Mouse (Mus musculus) forebrain, embryonic 15.5 days (tissue): ENCODE data around the gene Plcb1. TPM values are rescaled to one million over a fixed set of nuclear protein-coding genes. Genes with fewer than 3 reads are reported as not detected.

Experiments used
- ATAC-seq: fragments of 200-750 bp; cut with Nextera tagmentation; replicated peaks from 2 replicates; pipeline ENCODE4 v1.8.0; 2017; ENCODE audit warnings: mild to moderate bottlenecking, moderate TSS enrichment, moderate library complexity
- H3K27ac ChIP-seq: fragments of 300-500 bp; sonication (generic); replicated peaks from 2 replicates; pipeline ENCODE4 v1.5.1; 2015; ENCODE audit warnings: mild to moderate bottlenecking, inconsistent platforms
- H3K27me3 ChIP-seq: fragments of 300-500 bp; sonication (generic); 2 replicates; pipeline ENCODE4 v1.6.1; 2015; ENCODE audit warnings: inconsistent platforms
- H3K36me3 ChIP-seq: fragments of 300-500 bp; sonication (generic); 2 replicates; pipeline ENCODE4 v1.6.1; 2015; ENCODE audit warnings: mild to moderate bottlenecking, inconsistent platforms
- H3K4me1 ChIP-seq: fragments of 300-500 bp; sonication (generic); 2 replicates; pipeline ENCODE4 v1.6.1; 2015; ENCODE audit warnings: inconsistent platforms
- H3K4me2 ChIP-seq: fragments of 300-500 bp; sonication (generic); replicated peaks from 2 replicates; pipeline ENCODE4 v1.6.1; 2015; ENCODE audit warnings: mild to moderate bottlenecking, inconsistent platforms
- H3K4me3 ChIP-seq: fragments of 300-500 bp; sonication (generic); 2 replicates; pipeline ENCODE4 v1.5.1; 2015; ENCODE audit warnings: mild to moderate bottlenecking, inconsistent platforms
- H3K9ac ChIP-seq: fragments of 300-500 bp; sonication (generic); replicated peaks from 2 replicates; pipeline ENCODE4 v1.6.1; 2015; ENCODE audit warnings: mild to moderate bottlenecking, inconsistent platforms
- H3K9me3 ChIP-seq: fragments of 300-500 bp; sonication (generic); 2 replicates; pipeline ENCODE4 v1.6.1; 2016; ENCODE audit warnings: inconsistent platforms
- WGBS: fragments of 180-500 bp; shearing (Covaris S2); methylation state at CpG from one replicate; pipeline ENCODE4 v1.1.7; 2015; ENCODE audit warnings: mixed read lengths; 5-methylcytosine and 5-hydroxymethylcytosine counted together
- polyA plus RNA-seq: library from polyadenylated mRNA; unstranded; fragments of >200 nt; fragmentation: Nextera tagmentation; extraction: Ambion mirVana; gene quantifications from 2 replicates; pipeline ENCODE4 v1.2.1, GENCODE M21; 2015

Plcb1 gene
- polyA plus RNA-seq, 1 experiment from 2014 or later, result 45.8 TPM

DNA sequence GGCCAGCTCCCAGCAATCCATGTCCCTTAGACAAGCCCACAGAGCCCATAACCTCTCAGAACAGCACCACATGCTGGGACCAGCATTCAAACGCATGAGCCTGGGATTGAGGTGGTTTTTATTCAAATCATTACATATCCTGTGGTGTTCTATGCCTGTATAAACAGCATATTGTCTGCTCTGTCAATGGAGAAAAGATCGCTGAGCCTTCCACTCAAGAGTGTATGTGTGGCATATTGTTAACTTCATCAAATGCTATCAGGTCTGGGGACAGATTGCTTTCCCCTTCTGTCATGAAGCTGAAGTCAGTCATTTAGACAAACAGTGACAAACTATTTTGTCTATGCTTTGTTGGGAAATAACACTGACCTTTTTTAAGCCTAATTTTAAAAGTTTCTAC is 322.7 kb downstream of the Plcb1 start:
- no peak overlapping the region for H3K4me3 ChIP-seq
- H3K9me3 ChIP-seq, result no peaks in the 10 kb centered on the region
- H3K27ac ChIP-seq, result no peak overlapping the region
- peaks cover 19% of the 10 kb centered on the region for H3K4me1 ChIP-seq
- WGBS, result 20% methylated on average over 2 of the region's 2 CpGs
- no peak overlapping the region for H3K9ac ChIP-seq
- H3K36me3 ChIP-seq, result no peaks in the 10 kb centered on the region
- no peak overlapping the region for H3K4me2 ChIP-seq
- no peaks in the 10 kb centered on the region for H3K27me3 ChIP-seq
- ATAC-seq, result 0 out of 2 replicates have a peak, but pooled peaks have one; percentile 59

DNA sequence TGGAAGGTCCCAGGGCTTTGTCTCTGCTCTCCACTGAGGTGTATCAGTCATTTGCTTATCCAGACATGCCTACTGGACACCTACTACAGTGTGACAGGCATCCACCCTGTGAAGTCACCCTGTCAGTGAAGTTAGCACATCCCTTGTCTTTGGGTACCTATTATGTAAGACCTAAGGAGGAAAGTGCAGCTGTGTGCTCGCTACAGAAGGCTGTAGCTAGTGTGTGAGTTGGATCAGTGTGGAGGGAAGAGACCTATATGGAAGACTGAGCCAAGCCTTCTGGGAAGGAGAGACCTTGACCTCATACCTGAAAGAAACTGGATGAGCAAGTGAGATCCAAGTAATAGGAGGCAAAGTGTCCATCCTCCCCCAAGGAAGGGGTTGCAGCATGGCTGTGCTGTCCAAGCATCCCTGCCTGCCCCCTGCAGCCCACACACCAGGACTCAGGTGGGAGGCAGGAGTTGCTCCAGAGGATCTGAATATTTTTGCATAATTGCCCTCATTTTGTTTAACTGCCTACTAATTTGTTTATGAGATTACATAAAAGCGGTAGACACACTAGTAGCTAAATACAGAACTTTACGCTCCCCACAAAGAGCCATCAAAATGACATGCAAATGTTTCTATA is 328.7 kb downstream of the Plcb1 start:
- no peaks in the 10 kb centered on the region for H3K27me3 ChIP-seq
- no peak overlapping the region for H3K4me2 ChIP-seq
- H3K36me3 ChIP-seq, result no peaks in the 10 kb centered on the region
- H3K4me3 ChIP-seq, result no peak overlapping the region
- H3K9me3 ChIP-seq, result no peaks in the 10 kb centered on the region
- 52% methylated on average over 3 of the region's 3 CpGs for WGBS
- H3K4me1 ChIP-seq, result peaks cover 12% of the 10 kb centered on the region
- H3K27ac ChIP-seq, result no peak overlapping the region
- peak; percentile 45; the same call in 1 of the 2 replicates for ATAC-seq
- no peak overlapping the region for H3K9ac ChIP-seq

DNA sequence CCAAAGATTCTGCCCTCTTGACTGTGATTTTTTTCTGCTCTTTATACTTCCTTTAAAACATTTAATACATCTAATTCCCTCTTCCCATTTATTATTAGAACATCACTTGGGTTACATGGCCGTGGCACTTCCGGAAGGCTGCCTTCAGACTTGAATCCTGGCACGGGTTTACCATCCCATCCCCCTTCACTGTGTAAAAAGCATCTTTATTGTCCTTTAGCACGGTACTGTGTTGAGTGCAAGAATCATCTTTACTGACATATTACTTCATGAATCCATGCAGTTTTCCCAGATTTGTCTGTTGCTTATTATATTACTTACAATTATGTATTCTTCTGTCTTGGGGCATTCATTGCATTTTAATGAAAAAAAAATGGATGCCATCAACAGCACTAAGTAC is 337.2 kb downstream of the Plcb1 start:
- no peak for ATAC-seq
- no peak overlapping the region for H3K9ac ChIP-seq
- no peaks in the 10 kb centered on the region for H3K27me3 ChIP-seq
- H3K36me3 ChIP-seq, result no peaks in the 10 kb centered on the region
- 73% methylated on average over 4 of the region's 4 CpGs for WGBS
- H3K4me2 ChIP-seq, result no peak overlapping the region
- no peaks in the 10 kb centered on the region for H3K9me3 ChIP-seq
- no peak overlapping the region for H3K27ac ChIP-seq
- no peaks in the 10 kb centered on the region for H3K4me1 ChIP-seq
- H3K4me3 ChIP-seq, result no peak overlapping the region

DNA sequence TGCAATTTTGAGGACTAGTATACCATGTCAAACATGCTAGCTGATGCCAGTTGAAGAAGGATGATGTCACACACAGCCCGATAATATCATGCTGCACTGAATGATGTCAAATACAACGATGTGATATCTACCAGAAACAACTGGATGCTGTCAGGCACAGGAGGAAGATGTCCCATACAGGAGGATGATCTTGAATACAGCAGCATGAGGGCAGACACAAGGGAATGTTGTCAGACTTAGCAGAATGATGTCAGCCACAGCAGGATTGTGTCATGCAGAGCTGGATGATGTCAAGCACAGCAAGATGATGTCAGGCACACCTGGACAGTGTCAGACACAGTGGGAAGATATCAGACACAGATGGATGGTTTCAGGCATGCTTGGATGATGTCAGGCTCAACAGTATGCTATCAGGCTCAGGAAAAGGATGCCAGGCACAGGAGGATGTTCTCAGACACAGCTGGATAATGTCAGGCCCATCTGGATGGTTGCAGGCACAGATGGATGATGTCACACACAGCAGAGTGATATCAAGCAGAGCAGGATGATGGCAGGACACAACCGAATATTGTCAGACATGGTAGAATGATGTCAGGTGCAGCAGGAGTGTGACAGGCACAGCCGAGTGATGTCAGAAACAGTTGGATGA is 338.0 kb downstream of the Plcb1 start:
- 0 out of 2 replicates have a peak, but pooled peaks have one; percentile 13 for ATAC-seq
- H3K4me3 ChIP-seq, result no peak overlapping the region
- no peaks in the 10 kb centered on the region for H3K27me3 ChIP-seq
- no peaks in the 10 kb centered on the region for H3K4me1 ChIP-seq
- no peaks in the 10 kb centered on the region for H3K36me3 ChIP-seq
- no peak overlapping the region for H3K9ac ChIP-seq
- H3K9me3 ChIP-seq, result no peaks in the 10 kb centered on the region
- WGBS, result 81% methylated on average over 4 of the region's 4 CpGs
- no peak overlapping the region for H3K4me2 ChIP-seq
- no peak overlapping the region for H3K27ac ChIP-seq

DNA sequence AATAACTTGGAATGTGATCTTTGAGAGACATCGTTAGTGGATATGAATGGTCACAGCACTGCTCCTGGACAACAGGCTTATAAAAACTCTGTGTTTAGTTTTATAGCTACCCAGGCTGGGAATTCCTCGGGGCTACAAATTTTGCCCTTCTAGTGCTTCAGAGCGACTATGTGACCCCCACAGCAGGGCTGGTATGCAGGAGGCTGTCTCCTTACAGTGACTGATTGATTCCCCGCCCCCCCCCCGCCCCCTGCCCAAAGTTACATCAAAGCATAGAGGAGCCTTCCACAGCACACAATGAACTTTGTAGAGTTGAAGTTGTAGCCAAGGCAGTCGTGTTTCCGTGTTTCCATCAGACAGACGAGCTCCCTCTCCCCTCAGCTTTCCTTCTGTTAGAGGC is 354.7 kb downstream of the Plcb1 start:
- H3K4me3 ChIP-seq, result no peak overlapping the region
- 0 out of 2 replicates have a peak, but pooled peaks cover 6% of the 10 kb centered on the region for H3K4me1 ChIP-seq
- H3K9ac ChIP-seq, result no peak overlapping the region
- ATAC-seq, result no peak
- no peaks in the 10 kb centered on the region for H3K27me3 ChIP-seq
- no peaks in the 10 kb centered on the region for H3K9me3 ChIP-seq
- H3K36me3 ChIP-seq, result no peaks in the 10 kb centered on the region
- no peak overlapping the region for H3K4me2 ChIP-seq
- H3K27ac ChIP-seq, result no peak overlapping the region
- WGBS, result 7% methylated on average over 8 of the region's 8 CpGs

DNA sequence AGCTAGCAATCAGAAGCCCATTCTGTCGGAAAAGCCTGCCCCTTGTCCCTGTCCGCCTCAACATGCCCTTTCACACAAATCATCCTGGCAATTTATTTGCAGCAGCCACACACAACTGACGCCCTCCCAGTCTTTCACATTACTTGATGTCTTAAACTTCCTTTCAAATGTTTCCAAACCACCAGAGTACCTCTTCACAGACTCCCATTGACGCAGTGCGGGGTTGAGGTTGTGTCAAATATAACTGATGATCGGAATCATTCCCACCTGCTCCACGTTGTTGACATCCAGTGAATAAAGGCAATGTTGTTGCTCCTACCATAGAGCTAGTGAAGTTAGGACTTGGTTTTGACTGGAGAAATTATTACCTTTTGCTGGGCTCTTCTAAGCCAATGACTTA is 366.4 kb downstream of the Plcb1 start:
- H3K4me2 ChIP-seq, result no peak overlapping the region
- H3K36me3 ChIP-seq, result no peaks in the 10 kb centered on the region
- H3K9ac ChIP-seq, result no peak overlapping the region
- no peaks in the 10 kb centered on the region for H3K9me3 ChIP-seq
- no peak overlapping the region for H3K27ac ChIP-seq
- no peaks in the 10 kb centered on the region for H3K4me1 ChIP-seq
- WGBS, result 87% methylated on average over 7 of the region's 7 CpGs
- no peak for ATAC-seq
- H3K4me3 ChIP-seq, result no peak overlapping the region
- H3K27me3 ChIP-seq, result no peaks in the 10 kb centered on the region

DNA sequence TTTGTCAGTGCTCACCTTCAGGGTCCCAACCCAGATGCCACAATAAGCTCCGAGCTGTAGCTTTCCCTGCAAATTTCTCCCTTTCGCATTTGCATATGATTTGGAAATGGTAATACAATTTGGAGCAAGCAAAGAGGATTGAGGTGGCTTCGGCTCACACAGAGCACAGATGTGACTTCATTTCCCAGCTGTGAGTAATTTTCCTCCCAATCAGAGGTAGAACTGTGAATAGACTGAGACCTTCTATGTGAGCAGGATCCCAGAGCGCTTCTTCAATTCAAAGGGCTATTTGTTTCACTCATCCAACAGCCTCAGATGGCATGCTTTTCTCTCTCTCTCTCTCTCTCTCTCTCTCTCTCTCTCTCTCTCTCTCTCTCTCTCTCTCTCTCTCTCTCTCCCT is 367.4 kb downstream of the Plcb1 start:
- WGBS, result 79% methylated on average over 4 of the region's 4 CpGs
- ATAC-seq, result 0 out of 2 replicates have a peak, but pooled peaks have one; percentile 38

DNA sequence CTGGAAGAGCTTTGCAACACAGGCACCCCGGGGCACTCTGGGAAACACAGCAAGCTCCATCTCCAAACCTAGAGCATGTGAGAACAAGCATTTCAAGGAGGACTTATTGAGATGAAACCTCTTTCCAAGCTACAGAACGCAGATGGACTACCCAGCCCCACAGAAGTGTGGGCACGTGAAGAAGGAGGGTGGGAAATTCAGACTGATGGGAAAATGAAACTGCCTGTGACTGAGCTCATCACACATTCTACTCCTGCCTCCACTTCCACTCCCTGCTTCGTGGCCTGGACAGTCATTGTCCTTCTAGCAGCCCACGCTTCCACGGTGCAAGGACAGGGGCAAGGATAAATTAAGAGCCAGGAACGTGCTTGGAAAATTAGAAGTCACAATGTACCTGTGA is 370.2 kb downstream of the Plcb1 start:
- Histone ChIP-seq H3K27ac (no peak overlapping the region), H3K4me3 (no peak overlapping the region), H3K4me2 (no peak overlapping the region), H3K9ac (no peak overlapping the region), H3K27me3 (no peaks in the 10 kb centered on the region), H3K36me3 (no peaks in the 10 kb centered on the region), H3K9me3 (no peaks in the 10 kb centered on the region), H3K4me1 (no peaks in the 10 kb centered on the region)
- no peak for ATAC-seq
- WGBS, result 79% methylated on average over 7 of the region's 7 CpGs

More for the DNA sequence above, 367.4 kb downstream of the Plcb1 start:
- Histone ChIP-seq H3K9ac (no peak overlapping the region), H3K36me3 (no peaks in the 10 kb centered on the region), H3K9me3 (no peaks in the 10 kb centered on the region), H3K27me3 (no peaks in the 10 kb centered on the region), H3K4me2 (no peak overlapping the region), H3K4me1 (no peaks in the 10 kb centered on the region), H3K4me3 (no peak overlapping the region), H3K27ac (no peak overlapping the region)

DNA sequence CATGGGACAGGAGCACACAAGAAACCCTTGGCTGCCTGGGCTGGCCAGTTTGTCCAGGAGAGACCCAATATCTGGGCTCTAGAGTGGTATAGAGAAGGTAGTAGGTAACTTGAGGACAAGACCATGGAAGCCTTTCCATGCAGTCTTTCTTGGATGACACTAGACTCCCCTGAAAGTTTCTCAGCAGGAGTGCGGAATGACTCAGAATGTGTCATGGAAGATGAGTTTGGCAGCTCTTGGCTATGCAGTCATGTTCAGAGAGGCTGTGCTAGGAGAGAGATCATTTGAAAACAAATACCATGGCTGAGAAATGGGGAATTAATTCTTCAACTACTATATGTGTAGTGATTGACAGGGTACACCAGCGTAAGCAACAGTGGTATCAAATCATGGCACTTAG is 372.1 kb downstream of the Plcb1 start:
- H3K4me2 ChIP-seq, result no peak overlapping the region
- H3K9ac ChIP-seq, result no peak overlapping the region
- H3K27me3 ChIP-seq, result no peaks in the 10 kb centered on the region
- H3K36me3 ChIP-seq, result no peaks in the 10 kb centered on the region
- WGBS, result 97% methylated on average over 2 of the region's 2 CpGs
- ATAC-seq, result no peak
- H3K4me3 ChIP-seq, result no peak overlapping the region
- no peak overlapping the region for H3K27ac ChIP-seq
- no peaks in the 10 kb centered on the region for H3K4me1 ChIP-seq
- no peaks in the 10 kb centered on the region for H3K9me3 ChIP-seq

DNA sequence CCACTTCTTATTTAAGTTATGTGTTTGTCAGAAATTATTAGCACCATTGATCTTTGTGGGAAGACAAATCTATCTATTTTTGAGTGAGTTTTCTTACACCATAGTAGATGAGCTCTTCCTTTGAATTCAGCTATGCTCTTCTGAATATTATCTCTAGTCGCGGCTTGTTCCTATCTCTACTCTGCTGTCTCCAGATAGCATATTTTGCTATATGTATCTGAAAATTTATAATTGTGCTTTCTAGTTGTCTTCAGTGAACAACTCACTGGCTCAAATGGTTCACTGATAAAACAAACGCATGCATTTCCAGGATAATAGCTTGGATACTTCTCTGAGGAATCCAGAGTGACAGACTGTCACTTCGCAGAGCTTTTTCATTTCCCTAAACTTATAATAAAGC is 375.8 kb downstream of the Plcb1 start:
- Histone ChIP-seq H3K4me1 (no peaks in the 10 kb centered on the region), H3K27ac (no peak overlapping the region), H3K9ac (no peak overlapping the region), H3K4me2 (no peak overlapping the region), H3K9me3 (no peaks in the 10 kb centered on the region), H3K36me3 (no peaks in the 10 kb centered on the region), H3K4me3 (no peak overlapping the region), H3K27me3 (no peaks in the 10 kb centered on the region)
- 94% methylated on average over 4 of the region's 4 CpGs for WGBS
- no peak for ATAC-seq

DNA sequence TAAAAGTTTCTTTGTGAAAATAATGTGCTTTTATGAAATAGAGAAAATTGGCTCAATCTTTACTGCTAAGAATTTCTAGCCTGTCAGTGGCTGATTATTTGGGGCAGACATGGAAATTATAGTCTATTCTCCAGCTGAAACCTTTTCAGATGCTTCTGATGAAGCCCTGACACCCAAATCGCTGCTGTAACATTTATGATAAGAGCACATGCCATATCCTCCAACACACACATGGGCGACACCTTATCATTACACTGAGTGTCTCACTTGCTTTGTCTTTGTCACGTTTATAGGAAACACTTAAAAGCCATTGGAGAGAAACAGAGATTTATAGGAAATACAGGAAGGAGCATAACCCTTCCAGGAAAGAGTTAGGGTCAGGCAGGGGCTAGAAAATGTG is 379.6 kb downstream of the Plcb1 start:
- H3K27me3 ChIP-seq, result no peaks in the 10 kb centered on the region
- no peaks in the 10 kb centered on the region for H3K4me1 ChIP-seq
- H3K36me3 ChIP-seq, result no peaks in the 10 kb centered on the region
- H3K27ac ChIP-seq, result no peak overlapping the region
- no peak overlapping the region for H3K4me2 ChIP-seq
- H3K4me3 ChIP-seq, result no peak overlapping the region
- no peak overlapping the region for H3K9ac ChIP-seq
- no peak for ATAC-seq
- WGBS, result 75% methylated on average over 3 of the region's 3 CpGs
- no peaks in the 10 kb centered on the region for H3K9me3 ChIP-seq

DNA sequence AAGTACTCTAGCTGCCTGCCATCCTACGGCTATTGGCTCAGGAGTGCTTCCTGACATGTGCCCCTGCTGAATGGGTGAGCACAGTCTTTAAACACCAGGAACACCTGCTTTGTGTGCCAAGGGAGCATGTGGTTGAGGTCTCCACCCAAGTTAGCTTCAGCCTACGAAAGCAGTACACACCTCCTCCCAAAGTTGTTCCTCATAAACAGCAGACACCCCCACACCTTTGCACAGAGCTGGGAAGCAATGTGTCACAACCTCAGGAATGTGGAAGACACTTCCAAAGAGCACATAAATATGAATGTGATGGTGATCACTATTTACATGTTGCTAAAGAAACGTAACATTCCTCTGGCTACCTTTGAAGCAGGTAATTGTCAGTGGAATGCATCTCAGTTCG is 389.7 kb downstream of the Plcb1 start:
- no peak overlapping the region for H3K27ac ChIP-seq
- 80% methylated on average over 4 of the region's 4 CpGs for WGBS

DNA sequence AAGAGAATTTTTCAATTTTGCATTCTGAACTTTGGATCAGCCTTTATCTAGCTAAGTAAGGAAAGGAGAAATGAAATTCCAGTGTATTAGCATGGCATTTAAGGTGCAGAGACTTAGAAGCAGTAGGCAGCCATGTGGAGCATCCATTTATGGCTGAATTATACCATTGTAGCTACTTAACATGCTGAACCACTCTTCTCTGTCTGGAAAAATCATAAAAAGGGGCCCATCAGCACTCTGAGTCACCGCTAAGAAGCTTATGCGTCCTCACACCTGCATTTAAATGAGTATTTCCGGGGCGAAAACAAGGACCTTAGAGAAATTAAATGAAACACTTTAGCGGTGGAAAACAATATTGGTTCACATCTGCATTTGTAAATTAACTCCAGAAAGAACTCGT is 401.8 kb downstream of the Plcb1 start:
- no peak overlapping the region for H3K4me3 ChIP-seq
- ATAC-seq, result no peak
- no peaks in the 10 kb centered on the region for H3K27me3 ChIP-seq
- H3K4me2 ChIP-seq, result no peak overlapping the region
- 56% methylated on average over 6 of the region's 6 CpGs for WGBS
- no peaks in the 10 kb centered on the region for H3K36me3 ChIP-seq
- no peak overlapping the region for H3K9ac ChIP-seq
- no peaks in the 10 kb centered on the region for H3K9me3 ChIP-seq
- no peaks in the 10 kb centered on the region for H3K4me1 ChIP-seq
- no peak overlapping the region for H3K27ac ChIP-seq

More for the DNA sequence above, 389.7 kb downstream of the Plcb1 start:
- no peaks in the 10 kb centered on the region for H3K27me3 ChIP-seq
- H3K4me2 ChIP-seq, result no peak overlapping the region
- H3K9me3 ChIP-seq, result no peaks in the 10 kb centered on the region
- no peak overlapping the region for H3K4me3 ChIP-seq
- no peaks in the 10 kb centered on the region for H3K36me3 ChIP-seq
- no peak overlapping the region for H3K9ac ChIP-seq
- H3K4me1 ChIP-seq, result no peaks in the 10 kb centered on the region
- no peak for ATAC-seq
